Mouse (Mus musculus) small intestine, adult 2 months (tissue): ENCODE measurements around the gene Olfr429.

Source experiments
- CTCF ChIP-seq: fragments of 200-500 bp; IDR thresholded peaks from 2 replicates; pipeline ENCODE4 v1.5.1; 2012; ENCODE audit warnings: low read depth, mild to moderate bottlenecking, control low read depth, inconsistent platforms, low read length, moderate library complexity, mixed read lengths; ENCODE audit not compliant: insufficient replicate concordance, insufficient read length; ENCODE audit errors: extremely low read depth
- POLR2A ChIP-seq: fragments of 200-500 bp; IDR thresholded peaks from 2 replicates; pipeline ENCODE4 v1.6.1; 2012; ENCODE audit warnings: low read depth, mild to moderate bottlenecking, control low read depth, inconsistent platforms, low read length, moderate library complexity

DNA sequence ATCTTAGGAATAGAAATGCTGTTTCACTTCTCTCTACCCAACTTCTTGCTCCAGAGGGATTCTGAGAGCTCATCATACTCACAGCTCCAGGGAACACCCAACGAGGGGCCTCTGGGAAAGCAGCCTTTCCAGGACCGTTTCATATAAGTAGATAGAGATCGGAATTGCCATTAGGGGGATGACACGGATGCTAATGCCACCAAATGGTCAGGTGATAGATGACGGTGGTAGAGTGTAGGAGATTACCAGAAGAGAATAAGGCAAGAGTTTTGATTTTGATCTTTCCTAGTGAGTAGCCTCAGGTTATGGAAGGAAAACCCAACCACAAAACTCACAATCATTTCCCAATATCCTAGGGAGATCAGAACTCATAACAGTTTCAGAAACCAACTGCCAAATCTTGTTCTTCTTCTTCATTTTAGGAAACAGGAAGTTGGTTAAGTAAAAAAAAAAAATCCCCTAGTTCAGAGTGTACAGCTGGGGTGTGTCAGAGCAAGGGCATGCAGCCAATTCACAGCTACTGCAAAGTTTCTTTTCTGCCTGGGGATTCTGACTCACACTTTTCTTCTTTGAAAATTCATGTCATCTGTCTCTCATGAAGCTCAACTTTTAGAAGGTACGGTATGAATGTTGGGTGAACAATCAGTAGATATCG is 43.5 kb upstream of the Olfr429 start, which contains the start of gene Olfr433:
- TF ChIP-seq POLR2A (no peak), CTCF (no peak)
